Mouse (Mus musculus): ENCODE results near the gene Lpar5. TPM values are rescaled to one million over a fixed set of nuclear protein-coding genes. Genes with fewer than 3 reads are reported as not detected.

Gene Lpar5
- total and polyA plus RNA-seq, 2 experiments from 2014 or later = 0.52 to 1.7 TPM

GRCm38 (mm10) chr6:125110927-125111326 lies 43.2 kb downstream of the Lpar5 start:
- no peak for ATAC-seq (ENCODE audit: low FRiP score)
- no peaks in the 10 kb centered on the region for H3K9me3 ChIP-seq (ENCODE audit: low read length)
- H3K27ac ChIP-seq (ENCODE audit: low read depth, low read length) = no peak overlapping the region
- no peaks in the 10 kb centered on the region for H3K4me1 ChIP-seq (ENCODE audit: insufficient read depth, low read length)
- H3K4me2 ChIP-seq (ENCODE audit: low read depth, low read length, poor library complexity, severe bottlenecking) = no peak overlapping the region
- H3K4me3 ChIP-seq (ENCODE audit: low read depth, low read length) = no peak overlapping the region
- no peaks in the 10 kb centered on the region for H3K27me3 ChIP-seq (ENCODE audit: insufficient read depth, low read length)
- no peak overlapping the region for H3K9ac ChIP-seq (replicated peaks; ENCODE audit: low read length, poor library complexity, severe bottlenecking)
- H3K36me3 ChIP-seq (ENCODE audit: insufficient read depth, low read length) = peaks cover 81% of the 10 kb centered on the region
- peak; percentile 58 for DNase-seq (ENCODE audit: low spot score)
- TF ChIP-seq CTCF (IDR thresholded peaks at IDR 0.05) = peak; percentile 67
- WGBS = 96% methylated on average over 7 of the region's 7 CpGs

DNA sequence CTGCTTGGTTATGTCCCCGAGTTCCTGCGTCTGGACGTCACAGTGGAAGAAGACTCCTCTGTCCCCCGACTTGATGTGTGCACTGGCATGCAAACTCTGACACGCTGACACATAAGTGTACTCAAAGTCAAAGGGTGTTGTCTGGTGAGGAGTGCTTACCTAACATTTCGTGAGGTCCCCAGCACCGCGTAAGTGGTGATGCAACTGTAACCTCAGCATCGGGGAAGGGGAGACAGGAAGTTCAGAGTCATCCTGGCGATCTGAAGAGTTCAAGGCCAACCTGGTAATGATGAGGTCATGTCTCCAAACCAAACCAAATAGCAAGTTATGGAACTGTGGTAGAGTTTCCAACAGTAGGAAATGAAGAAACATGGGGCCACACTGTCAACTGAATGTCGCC lies 44.8 kb downstream of the Lpar5 start:
- H3K4me1 ChIP-seq (ENCODE audit: insufficient read depth, low read length) = no peaks in the 10 kb centered on the region
- DNase-seq (ENCODE audit: low spot score) (no peak), ATAC-seq (ENCODE audit: low FRiP score) (no peak)
- no peak overlapping the region for H3K27ac ChIP-seq (ENCODE audit: low read depth, low read length)
- WGBS = 95% methylated on average over 11 of the region's 11 CpGs
- no peak for TF ChIP-seq CTCF (IDR thresholded peaks at IDR 0.05)
- no peaks in the 10 kb centered on the region for H3K9me3 ChIP-seq (ENCODE audit: low read length)
- no peaks in the 10 kb centered on the region for H3K27me3 ChIP-seq (ENCODE audit: insufficient read depth, low read length)
- H3K36me3 ChIP-seq (ENCODE audit: insufficient read depth, low read length) = peaks cover 78% of the 10 kb centered on the region
- no peak overlapping the region for H3K9ac ChIP-seq (replicated peaks; ENCODE audit: low read length, poor library complexity, severe bottlenecking)
- H3K4me2 ChIP-seq (ENCODE audit: low read depth, low read length, poor library complexity, severe bottlenecking) = no peak overlapping the region
- no peak overlapping the region for H3K4me3 ChIP-seq (ENCODE audit: low read depth, low read length)

DNA sequence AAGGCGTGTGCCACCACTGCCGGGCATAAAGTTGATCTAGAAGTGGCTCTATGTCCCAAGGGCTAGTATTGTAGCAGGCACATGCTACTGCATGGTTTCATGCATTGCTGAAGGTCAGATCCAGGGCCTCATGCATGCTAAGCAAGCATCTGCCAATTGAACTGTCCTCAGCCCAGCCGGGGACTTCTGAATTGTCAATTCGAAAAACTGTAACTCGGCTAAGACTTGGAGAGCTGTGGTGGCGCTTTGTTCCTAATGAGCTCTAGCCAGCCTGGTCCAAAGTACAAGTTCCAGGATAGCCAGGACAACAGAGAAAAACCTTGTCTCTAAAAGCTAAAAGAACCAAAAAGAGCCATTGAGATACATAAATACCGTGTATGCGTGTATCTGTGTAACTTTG lies 51.7 kb downstream of the Lpar5 start:
- H3K9me3 ChIP-seq (ENCODE audit: low read length) = no peaks in the 10 kb centered on the region
- H3K4me3 ChIP-seq (ENCODE audit: low read depth, low read length) = no peak overlapping the region
- no peak overlapping the region for H3K4me2 ChIP-seq (ENCODE audit: low read depth, low read length, poor library complexity, severe bottlenecking)
- H3K27ac ChIP-seq (ENCODE audit: low read depth, low read length) = no peak overlapping the region
- WGBS = 96% methylated on average over 8 of the region's 8 CpGs
- no peak for TF ChIP-seq CTCF (IDR thresholded peaks at IDR 0.05)
- H3K9ac ChIP-seq (replicated peaks; ENCODE audit: low read length, poor library complexity, severe bottlenecking) = no peak overlapping the region
- H3K4me1 ChIP-seq (ENCODE audit: insufficient read depth, low read length) = no peaks in the 10 kb centered on the region
- peaks cover 80% of the 10 kb centered on the region for H3K36me3 ChIP-seq (ENCODE audit: insufficient read depth, low read length)
- no peaks in the 10 kb centered on the region for H3K27me3 ChIP-seq (ENCODE audit: insufficient read depth, low read length)
- DNase-seq (ENCODE audit: low spot score) = no peak
- no peak for ATAC-seq (ENCODE audit: low FRiP score)

DNA sequence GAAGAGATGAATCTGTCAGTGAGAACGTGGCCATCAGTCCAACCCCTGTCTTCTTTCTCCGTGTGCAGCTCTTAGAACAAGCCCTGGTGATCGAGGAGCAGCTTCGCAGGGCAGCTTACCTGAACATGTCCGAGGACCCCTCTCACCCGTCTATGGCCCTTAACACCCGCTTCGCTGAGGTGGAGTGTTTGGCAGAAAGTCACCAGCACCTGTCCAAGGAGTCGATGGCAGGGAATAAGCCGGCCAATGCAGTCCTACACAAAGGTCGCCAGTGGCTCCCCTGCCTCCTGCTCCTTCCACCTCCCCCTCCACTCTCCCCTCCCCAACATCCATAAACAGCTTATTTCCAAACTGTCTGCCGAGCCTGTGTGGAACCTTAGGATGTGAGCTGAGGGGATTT lies 61.0 kb downstream of the Lpar5 start:
- no peaks in the 10 kb centered on the region for H3K27me3 ChIP-seq (ENCODE audit: insufficient read depth, low read length)
- peaks cover 41% of the 10 kb centered on the region for H3K36me3 ChIP-seq (ENCODE audit: insufficient read depth, low read length)
- H3K4me2 ChIP-seq (ENCODE audit: low read depth, low read length, poor library complexity, severe bottlenecking) = no peak overlapping the region
- 0 out of 2 replicates have a peak, but pooled peaks cover 2% of the 10 kb centered on the region for H3K4me1 ChIP-seq (ENCODE audit: insufficient read depth, low read length)
- no peak for TF ChIP-seq CTCF (IDR thresholded peaks at IDR 0.05)
- ATAC-seq (ENCODE audit: low FRiP score) = no peak
- no peak overlapping the region for H3K27ac ChIP-seq (ENCODE audit: low read depth, low read length)
- DNase-seq (ENCODE audit: low spot score) = no peak
- WGBS = 91% methylated on average over 12 of the region's 12 CpGs
- no peaks in the 10 kb centered on the region for H3K9me3 ChIP-seq (ENCODE audit: low read length)
- no peak overlapping the region for H3K9ac ChIP-seq (replicated peaks; ENCODE audit: low read length, poor library complexity, severe bottlenecking)
- no peak overlapping the region for H3K4me3 ChIP-seq (ENCODE audit: low read depth, low read length)

DNA sequence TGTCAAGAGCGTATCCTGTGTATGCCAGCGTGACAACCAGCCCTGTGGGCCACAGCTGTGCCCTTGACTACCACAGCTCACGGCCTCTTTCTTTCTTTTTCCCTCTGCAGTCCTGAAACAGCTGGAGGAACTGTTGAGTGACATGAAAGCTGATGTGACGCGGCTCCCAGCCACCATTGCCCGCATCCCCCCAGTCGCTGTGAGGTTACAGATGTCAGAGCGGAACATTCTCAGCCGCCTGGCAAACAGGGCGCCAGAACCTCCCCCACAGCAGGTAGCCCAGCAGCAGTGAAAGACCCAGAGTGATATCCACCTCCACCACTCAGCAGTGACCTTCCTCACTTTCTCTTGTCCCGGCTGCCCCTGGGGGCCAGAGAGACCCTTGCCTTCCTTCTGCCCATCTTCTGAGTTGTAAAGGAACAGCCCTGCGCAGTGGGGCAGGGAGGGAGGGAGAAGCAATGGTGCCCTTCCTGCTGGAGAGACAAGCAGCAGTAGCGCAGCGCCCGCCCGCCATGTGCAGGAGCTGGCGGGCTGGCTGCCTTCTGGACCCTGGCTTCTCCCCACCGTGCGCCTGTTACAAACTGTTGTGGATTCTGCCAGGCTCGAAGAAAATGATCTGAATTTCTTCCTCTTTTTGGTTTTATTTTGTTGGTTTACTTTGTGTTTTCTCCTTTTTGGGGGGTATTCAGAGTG lies 62.1 kb downstream of the Lpar5 start:
- Histone ChIP-seq H3K4me3 (ENCODE audit: low read depth, low read length) (no peak overlapping the region), H3K27me3 (ENCODE audit: insufficient read depth, low read length) (no peaks in the 10 kb centered on the region), H3K4me2 (ENCODE audit: low read depth, low read length, poor library complexity, severe bottlenecking) (no peak overlapping the region), H3K36me3 (ENCODE audit: insufficient read depth, low read length) (peaks cover 38% of the 10 kb centered on the region), H3K27ac (ENCODE audit: low read depth, low read length) (no peak overlapping the region), H3K4me1 (ENCODE audit: insufficient read depth, low read length) (0 out of 2 replicates have a peak, but pooled peaks cover 2% of the 10 kb centered on the region), H3K9me3 (ENCODE audit: low read length) (no peaks in the 10 kb centered on the region), H3K9ac (replicated peaks; ENCODE audit: low read length, poor library complexity, severe bottlenecking) (no peak overlapping the region)
- DNase-seq (ENCODE audit: low spot score) (no peak), ATAC-seq (ENCODE audit: low FRiP score) (no peak)
- no peak for TF ChIP-seq CTCF (IDR thresholded peaks at IDR 0.05)
- 84% methylated on average over 18 of the region's 20 CpGs for WGBS

DNA sequence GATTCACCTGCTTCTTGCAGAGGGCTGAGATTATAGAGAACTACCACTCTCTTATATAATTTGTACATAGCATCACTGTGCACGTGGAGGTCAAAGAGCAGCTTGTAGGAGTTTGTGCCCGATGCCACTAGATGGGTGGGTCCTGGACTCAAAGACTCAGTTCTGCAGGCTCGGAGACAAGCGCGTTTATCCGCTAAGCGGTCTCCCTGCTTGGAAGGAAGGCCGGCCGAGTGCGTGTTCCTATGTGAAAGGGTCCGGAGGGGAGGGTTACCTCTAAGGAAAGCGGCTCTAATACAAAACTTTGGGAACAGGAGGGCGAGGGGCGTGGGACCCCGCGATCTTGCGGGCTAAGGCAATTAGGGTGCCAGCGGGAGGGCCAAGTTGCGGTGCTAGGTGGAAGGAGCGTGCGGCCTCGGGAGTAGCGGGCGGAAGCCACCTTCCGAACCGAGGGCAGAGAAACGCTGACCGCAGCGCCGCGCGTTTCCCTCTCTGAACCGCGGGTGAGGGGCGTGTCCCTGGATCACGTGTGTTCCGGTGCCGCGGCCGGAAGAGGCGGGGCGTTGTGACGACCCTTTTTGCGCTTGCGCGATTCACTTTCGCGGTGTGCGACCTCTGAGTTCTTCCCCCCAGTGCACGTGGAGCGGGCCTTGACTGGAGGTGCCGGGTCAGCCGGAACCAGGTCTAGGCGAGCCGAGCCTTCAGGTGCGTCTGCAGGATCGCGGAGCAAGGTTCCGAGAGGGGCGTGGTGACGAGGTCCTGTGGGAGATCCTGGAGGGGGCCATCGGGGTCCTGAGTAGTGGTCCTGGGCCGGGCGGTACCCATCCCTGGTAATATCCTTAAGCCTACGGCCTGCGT lies 63.8 kb downstream of the Lpar5 start, which contains the start of gene Nop2:
Nop2 (plus strand) TSS at position 608 of the 855 bp plus-strand sequence.
- DNase-seq (ENCODE audit: low spot score) (peak; percentile 96), ATAC-seq (ENCODE audit: low FRiP score) (peak; percentile 98)
- H3K4me3 ChIP-seq (ENCODE audit: low read depth, low read length) = peak within 1 kb of the TSS; percentile 50
- 0 out of 2 replicates have a peak, but pooled peaks cover 2% of the 10 kb centered on the region for H3K4me1 ChIP-seq (ENCODE audit: insufficient read depth, low read length)
- peak within 1 kb of the TSS; percentile 91 for H3K4me2 ChIP-seq (ENCODE audit: low read depth, low read length, poor library complexity, severe bottlenecking)
- peaks cover 37% of the 10 kb centered on the region for H3K36me3 ChIP-seq (ENCODE audit: insufficient read depth, low read length)
- no peaks in the 10 kb centered on the region for H3K9me3 ChIP-seq (ENCODE audit: low read length)
- TF ChIP-seq CTCF (IDR thresholded peaks at IDR 0.05) = no peak
- H3K27ac ChIP-seq (ENCODE audit: low read depth, low read length) = peak within 1 kb of the TSS; percentile 80
- no peaks in the 10 kb centered on the region for H3K27me3 ChIP-seq (ENCODE audit: insufficient read depth, low read length)
- WGBS = under 1% methylated on average over 65 of the region's 66 CpGs
- H3K9ac ChIP-seq (replicated peaks; ENCODE audit: low read length, poor library complexity, severe bottlenecking) = peak within 1 kb of the TSS; percentile 81

Small RNA genes within 50 kb of the gene (microRNA-seq; reads per million reads assigned to microRNA genes)
- gene Mir7045 (ENCODE audit: borderline number of aligned reads) = not detected

Other genes starting within 250 kb of the Lpar5 start
- gene Usp5, start 238.4 kb upstream of the Lpar5 start, total RNA-seq (2014; rRNA removed) = 218 and 219 TPM in 2 replicates
- 201 and 214 TPM in 2 replicates for gene Usp5, start 238.4 kb upstream of the Lpar5 start, polyA plus RNA-seq (2015; fragmentation: Nextera tagmentation; extraction: Ambion mirVana)
- gene Cdca3, start 238.4 kb upstream of the Lpar5 start, total RNA-seq (2014; rRNA removed) = 9.4 and 16.7 TPM in 2 replicates
- 15.0 and 16.0 TPM in 2 replicates for gene Cdca3, start 238.4 kb upstream of the Lpar5 start, polyA plus RNA-seq (2015; fragmentation: Nextera tagmentation; extraction: Ambion mirVana)
- 0.52 and 0.66 TPM in 2 replicates for gene Gnb3, start 227.6 kb upstream of the Lpar5 start, total RNA-seq (2014; rRNA removed)
- 0.23 and 1.1 TPM in 2 replicates for gene Gnb3, start 227.6 kb upstream of the Lpar5 start, polyA plus RNA-seq (2015; fragmentation: Nextera tagmentation; extraction: Ambion mirVana)
- 67.4 and 74.4 TPM in 2 replicates for gene P3h3, start 210.2 kb upstream of the Lpar5 start, total RNA-seq (2014; rRNA removed)
- 9.8 and 11.2 TPM in 2 replicates for gene P3h3, start 210.2 kb upstream of the Lpar5 start, polyA plus RNA-seq (2015; fragmentation: Nextera tagmentation; extraction: Ambion mirVana)
- gene Gpr162, start 203.9 kb upstream of the Lpar5 start, total RNA-seq (2014; rRNA removed) = 198 and 225 TPM in 2 replicates
- 38.3 and 39.3 TPM in 2 replicates for gene Gpr162, start 203.9 kb upstream of the Lpar5 start, polyA plus RNA-seq (2015; fragmentation: Nextera tagmentation; extraction: Ambion mirVana)
- 0.19 and 2.8 TPM in 2 replicates for gene Cd4, start 179.7 kb upstream of the Lpar5 start, total RNA-seq (2014; rRNA removed)
- gene Cd4, start 179.7 kb upstream of the Lpar5 start, polyA plus RNA-seq (2015; fragmentation: Nextera tagmentation; extraction: Ambion mirVana) = 0.25 and 0.58 TPM in 2 replicates
- gene Lag3, start 156.2 kb upstream of the Lpar5 start, total RNA-seq (2014; rRNA removed) = 1.1 and 2.1 TPM in 2 replicates
- gene Lag3, start 156.2 kb upstream of the Lpar5 start, polyA plus RNA-seq (2015; fragmentation: Nextera tagmentation; extraction: Ambion mirVana) = 2.8 and 3.5 TPM in 2 replicates
- 814 and 944 TPM in 2 replicates for gene Ptms, start 147.8 kb upstream of the Lpar5 start, total RNA-seq (2014; rRNA removed)
- 810 TPM in 2 replicates for gene Ptms, start 147.8 kb upstream of the Lpar5 start, polyA plus RNA-seq (2015; fragmentation: Nextera tagmentation; extraction: Ambion mirVana)
- 512 and 647 TPM in 2 replicates for gene Mlf2, start 136.5 kb upstream of the Lpar5 start, total RNA-seq (2014; rRNA removed)
- 628 and 643 TPM in 2 replicates for gene Mlf2, start 136.5 kb upstream of the Lpar5 start, polyA plus RNA-seq (2015; fragmentation: Nextera tagmentation; extraction: Ambion mirVana)
- gene Cops7a, start 102.4 kb upstream of the Lpar5 start, total RNA-seq (2014; rRNA removed) = 108 and 131 TPM in 2 replicates
- gene Cops7a, start 102.4 kb upstream of the Lpar5 start, polyA plus RNA-seq (2015; fragmentation: Nextera tagmentation; extraction: Ambion mirVana) = 92.3 and 97.1 TPM in 2 replicates
- gene Pianp, start 71.2 kb upstream of the Lpar5 start, total RNA-seq (2014; rRNA removed) = 31.8 and 36.1 TPM in 2 replicates
- gene Pianp, start 71.2 kb upstream of the Lpar5 start, polyA plus RNA-seq (2015; fragmentation: Nextera tagmentation; extraction: Ambion mirVana) = 97.0 and 97.5 TPM in 2 replicates
- 33.2 and 38.6 TPM in 2 replicates for gene Zfp384, start 58.8 kb upstream of the Lpar5 start, total RNA-seq (2014; rRNA removed)
- gene Zfp384, start 58.8 kb upstream of the Lpar5 start, polyA plus RNA-seq (2015; fragmentation: Nextera tagmentation; extraction: Ambion mirVana) = 9.0 and 9.7 TPM in 2 replicates
- gene Ing4, start 28.2 kb upstream of the Lpar5 start, total RNA-seq (2014; rRNA removed) = 60.4 and 69.8 TPM in 2 replicates
- gene Ing4, start 28.2 kb upstream of the Lpar5 start, polyA plus RNA-seq (2015; fragmentation: Nextera tagmentation; extraction: Ambion mirVana) = 97.8 and 104 TPM in 2 replicates
- gene Acrbp, start 18.2 kb upstream of the Lpar5 start, total RNA-seq (2014; rRNA removed) = 6.9 and 12.6 TPM in 2 replicates
- 7.2 and 7.8 TPM in 2 replicates for gene Acrbp, start 18.2 kb upstream of the Lpar5 start, polyA plus RNA-seq (2015; fragmentation: Nextera tagmentation; extraction: Ambion mirVana)
- 117 and 133 TPM in 2 replicates for gene Chd4, start 28.1 kb downstream of the Lpar5 start, total RNA-seq (2014; rRNA removed)
- 72.9 and 89.1 TPM in 2 replicates for gene Chd4, start 28.1 kb downstream of the Lpar5 start, polyA plus RNA-seq (2015; fragmentation: Nextera tagmentation; extraction: Ambion mirVana)
- 34.5 and 45.8 TPM in 2 replicates for gene Nop2, start 64.0 kb downstream of the Lpar5 start, total RNA-seq (2014; rRNA removed)
- gene Nop2, start 64.0 kb downstream of the Lpar5 start, polyA plus RNA-seq (2015; fragmentation: Nextera tagmentation; extraction: Ambion mirVana) = 41.4 and 42.6 TPM in 2 replicates
- 33.3 and 33.9 TPM in 2 replicates for gene Iffo1, start 77.3 kb downstream of the Lpar5 start, total RNA-seq (2014; rRNA removed)
- gene Iffo1, start 77.3 kb downstream of the Lpar5 start, polyA plus RNA-seq (2015; fragmentation: Nextera tagmentation; extraction: Ambion mirVana) = 19.0 and 20.4 TPM in 2 replicates
- gene Gapdh, start 98.5 kb downstream of the Lpar5 start, total RNA-seq (2014; rRNA removed) = 2,678 and 3,049 TPM in 2 replicates
- 1,705 and 1,726 TPM in 2 replicates for gene Gapdh, start 98.5 kb downstream of the Lpar5 start, polyA plus RNA-seq (2015; fragmentation: Nextera tagmentation; extraction: Ambion mirVana)
- gene Ncapd2, start 123.8 kb downstream of the Lpar5 start, total RNA-seq (2014; rRNA removed) = 29.8 and 33.7 TPM in 2 replicates
- 18.4 and 21.0 TPM in 2 replicates for gene Ncapd2, start 123.8 kb downstream of the Lpar5 start, polyA plus RNA-seq (2015; fragmentation: Nextera tagmentation; extraction: Ambion mirVana)
- gene Mrpl51, start 123.9 kb downstream of the Lpar5 start, total RNA-seq (2014; rRNA removed) = 23.3 and 48.2 TPM in 2 replicates
- gene Mrpl51, start 123.9 kb downstream of the Lpar5 start, polyA plus RNA-seq (2015; fragmentation: Nextera tagmentation; extraction: Ambion mirVana) = 136 and 145 TPM in 2 replicates
- 42.7 and 47.6 TPM in 2 replicates for gene Vamp1, start 147.6 kb downstream of the Lpar5 start, total RNA-seq (2014; rRNA removed)
- gene Vamp1, start 147.6 kb downstream of the Lpar5 start, polyA plus RNA-seq (2015; fragmentation: Nextera tagmentation; extraction: Ambion mirVana) = 40.5 and 46.0 TPM in 2 replicates
- 4.7 and 6.2 TPM in 2 replicates for gene Tapbpl, start 163.9 kb downstream of the Lpar5 start, total RNA-seq (2014; rRNA removed)
- 9.0 and 9.7 TPM in 2 replicates for gene Tapbpl, start 163.9 kb downstream of the Lpar5 start, polyA plus RNA-seq (2015; fragmentation: Nextera tagmentation; extraction: Ambion mirVana)
- gene Cd27, start 169.1 kb downstream of the Lpar5 start, total RNA-seq (2014; rRNA removed) = not detected in 2 replicates
- gene Cd27, start 169.1 kb downstream of the Lpar5 start, polyA plus RNA-seq (2015; fragmentation: Nextera tagmentation; extraction: Ambion mirVana) = 0.70 TPM in 1 of 2 replicates, not detected in the other
- gene Tuba3a, start 218.1 kb downstream of the Lpar5 start, total RNA-seq (2014; rRNA removed) = not detected in 2 replicates
- not detected in 2 replicates for gene Tuba3a, start 218.1 kb downstream of the Lpar5 start, polyA plus RNA-seq (2015; fragmentation: Nextera tagmentation; extraction: Ambion mirVana)
- 24.4 TPM in 2 replicates for gene Ltbr, start 246.0 kb downstream of the Lpar5 start, total RNA-seq (2014; rRNA removed)
- 14.5 and 15.7 TPM in 2 replicates for gene Ltbr, start 246.0 kb downstream of the Lpar5 start, polyA plus RNA-seq (2015; fragmentation: Nextera tagmentation; extraction: Ambion mirVana)

Measured in midbrain, postnatal 0 days (tissue).